Mouse (Mus musculus): ENCODE measurements around the gene Zfp146. TPM values are rescaled to one million over a fixed set of nuclear protein-coding genes. Genes with fewer than 3 reads are reported as not detected.

Zfp146 gene
- polyA plus RNA-seq, 1 experiment from 2014 or later, result 6.0 TPM

GRCm38 (mm10) chr7:30194101-30194831 lies 24.7 kb upstream of the Zfp146 start:
- peaks cover 12% of the 10 kb centered on the region for H3K4me1 ChIP-seq (ENCODE audit: insufficient read depth, low read depth, low read length)
- peaks cover 13% of the 10 kb centered on the region; the same call in 1 of the 2 replicates for H3K36me3 ChIP-seq (ENCODE audit: insufficient read depth, low read length)
- H3K9ac ChIP-seq (replicated peaks; ENCODE audit: low read depth), result peak overlapping the region; percentile 68
- ATAC-seq, result peak; percentile 19
- H3K9me3 ChIP-seq (ENCODE audit: low read length), result no peaks in the 10 kb centered on the region
- peak overlapping the region; percentile 89 for H3K4me2 ChIP-seq (replicated peaks; ENCODE audit: low read depth, low read length)
- peak overlapping the region; percentile 91 for H3K27ac ChIP-seq (ENCODE audit: low read length)
- 1% methylated on average over 26 of the region's 26 CpGs for WGBS
- peak; percentile 78 for DNase-seq (ENCODE audit: low spot score)
- H3K27me3 ChIP-seq (replicated peaks; ENCODE audit: insufficient read depth, low read length), result no peaks in the 10 kb centered on the region
- peak overlapping the region; percentile 73 for H3K4me3 ChIP-seq (ENCODE audit: low read depth, low read length)
- TF ChIP-seq EP300 (IDR thresholded peaks at IDR 0.05), result no peak
- no peak for TF ChIP-seq CTCF (IDR thresholded peaks at IDR 0.05)

GRCm38 (mm10) chr7:30193581-30194100 lies 24.1 kb upstream of the Zfp146 start:
- peak; percentile 88 for DNase-seq (ENCODE audit: low spot score)
- ATAC-seq, result peak; percentile 66
- peak overlapping the region; percentile 89 for H3K4me2 ChIP-seq (replicated peaks; ENCODE audit: low read depth, low read length)
- H3K36me3 ChIP-seq (ENCODE audit: insufficient read depth, low read length), result peaks cover 19% of the 10 kb centered on the region
- peak overlapping the region; percentile 73 for H3K4me3 ChIP-seq (ENCODE audit: low read depth, low read length)
- H3K27me3 ChIP-seq (replicated peaks; ENCODE audit: insufficient read depth, low read length), result no peaks in the 10 kb centered on the region
- H3K9me3 ChIP-seq (ENCODE audit: low read length), result no peaks in the 10 kb centered on the region
- 1% methylated on average over 22 of the region's 26 CpGs for WGBS
- H3K9ac ChIP-seq (replicated peaks; ENCODE audit: low read depth), result peak overlapping the region; percentile 68; the same call in 1 of the 2 replicates
- H3K4me1 ChIP-seq (ENCODE audit: insufficient read depth, low read depth, low read length), result peaks cover 12% of the 10 kb centered on the region
- peak overlapping the region; percentile 91 for H3K27ac ChIP-seq (ENCODE audit: low read length)
- TF ChIP-seq CTCF (IDR thresholded peaks at IDR 0.05) (no peak), EP300 (IDR thresholded peaks at IDR 0.05) (no peak)

DNA sequence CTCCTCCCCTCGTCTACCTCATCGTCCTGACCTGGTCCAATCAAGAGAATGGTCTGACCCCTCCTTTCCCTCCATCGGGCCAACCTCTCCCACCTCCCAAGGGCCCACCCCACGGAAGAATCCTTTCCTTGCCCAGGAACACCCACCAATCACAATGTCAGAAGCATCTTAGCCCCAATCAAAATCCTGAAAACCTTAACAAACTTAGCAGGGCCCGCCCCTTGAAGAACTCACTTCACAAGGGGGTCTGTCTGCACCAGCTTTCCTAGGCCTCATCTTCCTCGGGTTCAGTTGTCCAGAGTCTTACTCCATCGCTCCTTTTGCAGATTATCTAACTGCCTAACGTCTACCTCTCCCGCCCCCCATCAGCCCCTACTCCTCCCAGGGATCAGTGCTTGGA lies 23.5 kb upstream of the Zfp146 start:
- TF ChIP-seq CTCF (IDR thresholded peaks at IDR 0.05) (no peak), EP300 (IDR thresholded peaks at IDR 0.05) (no peak)
- peak; percentile 32 for DNase-seq (ENCODE audit: low spot score)
- Histone ChIP-seq H3K4me2 (replicated peaks; ENCODE audit: low read depth, low read length) (peak overlapping the region; percentile 89), H3K9ac (replicated peaks; ENCODE audit: low read depth) (no peak overlapping the region), H3K9me3 (ENCODE audit: low read length) (no peaks in the 10 kb centered on the region), H3K36me3 (ENCODE audit: insufficient read depth, low read length) (peaks cover 22% of the 10 kb centered on the region), H3K4me3 (ENCODE audit: low read depth, low read length) (no peak overlapping the region; the same call in 1 of the 2 replicates), H3K27ac (ENCODE audit: low read length) (no peak overlapping the region), H3K27me3 (replicated peaks; ENCODE audit: insufficient read depth, low read length) (no peaks in the 10 kb centered on the region), H3K4me1 (ENCODE audit: insufficient read depth, low read depth, low read length) (peaks cover 12% of the 10 kb centered on the region)
- ATAC-seq, result no peak
- 39% methylated on average over 9 of the region's 9 CpGs for WGBS

DNA sequence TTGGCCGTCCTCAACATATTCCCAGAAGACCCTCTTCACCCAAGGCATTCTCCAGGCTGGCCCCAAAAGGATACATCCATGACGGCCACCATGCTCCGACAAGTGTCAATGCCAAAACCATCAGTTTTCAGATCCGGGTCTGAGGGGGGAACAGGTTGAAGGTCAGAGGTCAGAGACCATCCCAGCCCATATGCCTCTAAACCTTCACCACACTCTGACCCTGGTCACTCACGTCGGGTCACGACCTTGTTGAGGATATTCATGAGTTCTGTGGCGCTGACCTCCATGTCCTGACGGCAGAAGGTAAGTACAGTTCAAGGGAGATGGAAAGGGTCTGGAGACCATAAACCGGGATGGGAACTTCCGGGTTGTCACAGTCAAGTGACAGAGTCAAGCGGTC lies 22.5 kb upstream of the Zfp146 start:
- DNase-seq (ENCODE audit: low spot score) (no peak), ATAC-seq (no peak)
- Histone ChIP-seq H3K27me3 (replicated peaks; ENCODE audit: insufficient read depth, low read length) (no peaks in the 10 kb centered on the region), H3K4me2 (replicated peaks; ENCODE audit: low read depth, low read length) (no peak overlapping the region), H3K4me1 (ENCODE audit: insufficient read depth, low read depth, low read length) (peaks cover 12% of the 10 kb centered on the region), H3K36me3 (ENCODE audit: insufficient read depth, low read length) (peaks cover 31% of the 10 kb centered on the region), H3K9me3 (ENCODE audit: low read length) (no peaks in the 10 kb centered on the region), H3K4me3 (ENCODE audit: low read depth, low read length) (no peak overlapping the region), H3K27ac (ENCODE audit: low read length) (no peak overlapping the region), H3K9ac (replicated peaks; ENCODE audit: low read depth) (no peak overlapping the region)
- TF ChIP-seq EP300 (IDR thresholded peaks at IDR 0.05) (no peak), CTCF (IDR thresholded peaks at IDR 0.05) (no peak)
- 90% methylated on average over 12 of the region's 12 CpGs for WGBS

- no peak for ATAC-seq
- Histone ChIP-seq H3K36me3 (ENCODE audit: insufficient read depth, low read length) (peaks cover 35% of the 10 kb centered on the region), H3K9me3 (ENCODE audit: low read length) (no peaks in the 10 kb centered on the region), H3K9ac (replicated peaks; ENCODE audit: low read depth) (no peak overlapping the region), H3K4me1 (ENCODE audit: insufficient read depth, low read depth, low read length) (peaks cover 9% of the 10 kb centered on the region), H3K27ac (ENCODE audit: low read length) (no peak overlapping the region), H3K27me3 (replicated peaks; ENCODE audit: insufficient read depth, low read length) (no peaks in the 10 kb centered on the region), H3K4me3 (ENCODE audit: low read depth, low read length) (no peak overlapping the region), H3K4me2 (replicated peaks; ENCODE audit: low read depth, low read length) (no peak overlapping the region)
- TF ChIP-seq CTCF (IDR thresholded peaks at IDR 0.05), result no peak
- no peak for DNase-seq (ENCODE audit: low spot score)
- 82% methylated on average over 4 of the region's 4 CpGs for WGBS
Observed at GRCm38 (mm10) chr7:30189116-30189491, 19.6 kb upstream of the Zfp146 start.

GRCm38 (mm10) chr7:30188344-30189115 lies 19.0 kb upstream of the Zfp146 start:
- no peak overlapping the region for H3K27ac ChIP-seq (ENCODE audit: low read length)
- H3K4me3 ChIP-seq (ENCODE audit: low read depth, low read length), result no peak overlapping the region
- ATAC-seq (no peak), DNase-seq (ENCODE audit: low spot score) (no peak)
- H3K4me1 ChIP-seq (ENCODE audit: insufficient read depth, low read depth, low read length), result peaks cover 8% of the 10 kb centered on the region
- 81% methylated on average over 12 of the region's 12 CpGs for WGBS
- H3K9me3 ChIP-seq (ENCODE audit: low read length), result no peaks in the 10 kb centered on the region
- H3K36me3 ChIP-seq (ENCODE audit: insufficient read depth, low read length), result peaks cover 35% of the 10 kb centered on the region
- no peak overlapping the region for H3K4me2 ChIP-seq (replicated peaks; ENCODE audit: low read depth, low read length)
- TF ChIP-seq EP300 (IDR thresholded peaks at IDR 0.05) (no peak), CTCF (IDR thresholded peaks at IDR 0.05) (no peak)
- H3K27me3 ChIP-seq (replicated peaks; ENCODE audit: insufficient read depth, low read length), result no peaks in the 10 kb centered on the region
- no peak overlapping the region for H3K9ac ChIP-seq (replicated peaks; ENCODE audit: low read depth)
